Comparison of ENCODE assay signal across 15 mouse cellular contexts in genomic region chr11:58961364-58962177, GRCm38 (mm10). TPM values are rescaled to one million over a fixed set of nuclear protein-coding genes. Genes with fewer than 3 reads are reported as not detected.
DNase-seq lines count a peak whose midpoint lies in the region; ATAC-seq and TF ChIP-seq lines count a peak whose summit lies in the region.
"Had no signal": no experiment of that assay in that cellular context is flagged by ENCODE, and none has a peak within 500 bp of the region (broad histone marks: within the 10 kb centered on the region; RNA-seq: fewer than 3 reads in every experiment).

No protein-coding gene starts in this region.

- no peak for ATAC-seq in CD4-positive, CD25-positive, alpha-beta regulatory T cell, adult 4 months
- ATAC-seq in heart, embryonic 12.5 days (ENCODE audit: insufficient number of reproducible peaks, low FRiP score), result no peak
- ATAC-seq in lung, embryonic 14.5 days (ENCODE audit: insufficient read depth), result no peak
- ATAC-seq in limb, embryonic 12.5 days (ENCODE audit: insufficient number of reproducible peaks, insufficient read depth, low FRiP score, low TSS enrichment, low read depth), result no peak
- ATAC-seq: forebrain, embryonic 14.5 days had no signal

- H3K4me2 ChIP-seq in heart, embryonic 12.5 days, result 0 out of 2 replicates have a peak overlapping the region, but pooled peaks have one; percentile 23
- H3K4me2 ChIP-seq in lung, embryonic 14.5 days, result no peak overlapping the region
- H3K4me2 ChIP-seq in limb, embryonic 12.5 days, result 0 out of 2 replicates have a peak overlapping the region, but pooled peaks have one; percentile 10
- H3K4me2 ChIP-seq: embryonic facial prominence, embryonic 12.5 days; liver, embryonic 13.5 days had no signal

- WGBS in heart, embryonic 12.5 days, result 48% methylated on average over 50 of the region's 50 CpGs
- 53% methylated on average over 50 of the region's 50 CpGs for WGBS in lung, embryonic 14.5 days
- WGBS in limb, embryonic 12.5 days, result 59% methylated on average over 50 of the region's 50 CpGs

- peaks cover 19% of the 10 kb centered on the region for H3K36me3 ChIP-seq in heart, embryonic 12.5 days
- H3K36me3 ChIP-seq in lung, embryonic 14.5 days (ENCODE audit: insufficient read depth), result peaks cover 8% of the 10 kb centered on the region; the same call in 1 of the 2 replicates
- H3K36me3 ChIP-seq in limb, embryonic 12.5 days, result peaks cover 12% of the 10 kb centered on the region

- H3K9ac ChIP-seq in heart, embryonic 12.5 days, result no peak overlapping the region
- no peak overlapping the region for H3K9ac ChIP-seq in lung, embryonic 14.5 days
- H3K9ac ChIP-seq in limb, embryonic 12.5 days (replicated peaks), result no peak overlapping the region
- H3K9ac ChIP-seq: embryonic facial prominence, embryonic 12.5 days; liver, embryonic 13.5 days had no signal

- H3K4me3 ChIP-seq in heart, embryonic 12.5 days, result peak overlapping the region; percentile 12; the same call in 1 of the 2 replicates
- H3K4me3 ChIP-seq in lung, embryonic 14.5 days (ENCODE audit: low read depth, low read length), result no peak overlapping the region
- no peak overlapping the region; the same call in 1 of the 2 replicates for H3K4me3 ChIP-seq in limb, embryonic 12.5 days (replicated peaks)
- H3K4me3 ChIP-seq: embryonic facial prominence, embryonic 12.5 days; liver, embryonic 13.5 days had no signal

- peaks cover 34% of the 10 kb centered on the region for H3K27me3 ChIP-seq in heart, embryonic 12.5 days (replicated peaks)
- H3K27me3 ChIP-seq in lung, embryonic 14.5 days (ENCODE audit: insufficient read depth, low read length), result peaks cover 24% of the 10 kb centered on the region
- H3K27me3 ChIP-seq in limb, embryonic 12.5 days, result peaks cover 53% of the 10 kb centered on the region

- H3K27ac ChIP-seq in heart, embryonic 12.5 days (ENCODE audit: poor library complexity, severe bottlenecking), result no peak overlapping the region
- no peak overlapping the region for H3K27ac ChIP-seq in lung, embryonic 14.5 days (ENCODE audit: low read depth)
- no peak overlapping the region for H3K27ac ChIP-seq in limb, embryonic 12.5 days
- H3K27ac ChIP-seq: embryonic facial prominence, embryonic 12.5 days; liver, embryonic 13.5 days; macrophage had no signal

- H3K9me3 ChIP-seq in heart, embryonic 12.5 days (replicated peaks), result peaks cover 6% of the 10 kb centered on the region
- H3K9me3 ChIP-seq in lung, embryonic 14.5 days (ENCODE audit: low read depth, low read length), result peaks cover 5% of the 10 kb centered on the region; the same call in 1 of the 2 replicates
- peaks cover 8% of the 10 kb centered on the region for H3K9me3 ChIP-seq in limb, embryonic 12.5 days
- H3K9me3 ChIP-seq: embryonic facial prominence, embryonic 12.5 days had no signal

- H3K4me1 ChIP-seq in heart, embryonic 12.5 days (replicated peaks), result peaks cover 45% of the 10 kb centered on the region
- peaks cover under 1% of the 10 kb centered on the region; the same call in 1 of the 2 replicates for H3K4me1 ChIP-seq in lung, embryonic 14.5 days (ENCODE audit: insufficient read depth)
- H3K4me1 ChIP-seq in limb, embryonic 12.5 days (replicated peaks), result peaks cover 19% of the 10 kb centered on the region

- peak; percentile 1; the same call in 1 of the 2 replicates for TF ChIP-seq CTCF in lung, embryonic 14.5 days (IDR thresholded peaks at IDR 0.05; ENCODE audit: low read depth)

- DNase-seq in CD4-positive, CD25-positive, alpha-beta regulatory T cell, adult 2 months (ENCODE audit: low read depth, low spot score), result peak; percentile 22
- DNase-seq in heart, adult 9 months (ENCODE audit: low spot score in 2 of 2), result no peak
- DNase-seq in lung, embryonic 14.5 days, result no peak
- DNase-seq in lung, adult 18-20 months, result no peak
- no peak for DNase-seq in embryo, embryonic 9.5 days (ENCODE audit: extremely low spot score)
- DNase-seq: gastrocnemius, postnatal 10 days; kidney, postnatal 14 days; liver, embryonic 13.5 days; thymus, adult 2 months had no signal

RNA-seq across cellular contexts. Expression of gene Hist3h2a, which starts 7.1 kb away (rescaled TPM):
- polyA plus RNA-seq in CD4-positive, CD25-positive, alpha-beta regulatory T cell, adult 4 months (2017; shearing (Covaris generic)), result 10 to 100 TPM in 1 of 2 experiments, 1 to 10 TPM in 1; 9.6 to 10.3 TPM
- polyA plus RNA-seq in heart, embryonic 12.5 days (2016; fragmentation: Nextera tagmentation; extraction: Ambion mirVana), result 26.5 and 28.4 TPM in 2 replicates
- polyA plus RNA-seq in lung, embryonic 14.5 days (2014; fragmentation: Nextera tagmentation; extraction: Ambion mirVana), result 18.1 and 18.5 TPM in 2 replicates
- 26.2 and 27.9 TPM in 2 replicates for polyA plus RNA-seq in limb, embryonic 12.5 days (2016; fragmentation: Nextera tagmentation; extraction: Ambion mirVana)

RNA-seq across cellular contexts. Expression of gene Trim17, which starts 7.1 kb away (rescaled TPM):
- under 1 TPM; 0.28 to 0.46 TPM for polyA plus RNA-seq in CD4-positive, CD25-positive, alpha-beta regulatory T cell, adult 4 months (2017; shearing (Covaris generic))
- 1.1 and 1.5 TPM in 2 replicates for polyA plus RNA-seq in heart, embryonic 12.5 days (2016; fragmentation: Nextera tagmentation; extraction: Ambion mirVana)
- polyA plus RNA-seq in lung, embryonic 14.5 days (2014; fragmentation: Nextera tagmentation; extraction: Ambion mirVana), result 0.14 and 0.22 TPM in 2 replicates
- polyA plus RNA-seq in limb, embryonic 12.5 days (2016; fragmentation: Nextera tagmentation; extraction: Ambion mirVana), result 0.80 and 0.93 TPM in 2 replicates

RNA-seq across cellular contexts. Expression of gene Hist3h2ba, which starts 12.9 kb away (rescaled TPM):
- polyA plus RNA-seq in CD4-positive, CD25-positive, alpha-beta regulatory T cell, adult 4 months (2017; shearing (Covaris generic)), result 1 to 10 TPM; 4.9 to 6.6 TPM
- 8.5 and 11.6 TPM in 2 replicates for polyA plus RNA-seq in heart, embryonic 12.5 days (2016; fragmentation: Nextera tagmentation; extraction: Ambion mirVana)
- polyA plus RNA-seq in lung, embryonic 14.5 days (2014; fragmentation: Nextera tagmentation; extraction: Ambion mirVana), result 9.0 and 9.5 TPM in 2 replicates
- 22.6 and 28.5 TPM in 2 replicates for polyA plus RNA-seq in limb, embryonic 12.5 days (2016; fragmentation: Nextera tagmentation; extraction: Ambion mirVana)
- polyA plus RNA-seq: macrophage had no signal

RNA-seq across cellular contexts. Expression of gene Trim11, which starts 16.3 kb away (rescaled TPM):
- 10 to 100 TPM; 23.7 to 27.1 TPM for polyA plus RNA-seq in CD4-positive, CD25-positive, alpha-beta regulatory T cell, adult 4 months (2017; shearing (Covaris generic))
- 27.6 and 30.8 TPM in 2 replicates for polyA plus RNA-seq in heart, embryonic 12.5 days (2016; fragmentation: Nextera tagmentation; extraction: Ambion mirVana)
- polyA plus RNA-seq in lung, embryonic 14.5 days (2014; fragmentation: Nextera tagmentation; extraction: Ambion mirVana), result 17.2 and 18.2 TPM in 2 replicates
- 21.6 and 22.4 TPM in 2 replicates for polyA plus RNA-seq in limb, embryonic 12.5 days (2016; fragmentation: Nextera tagmentation; extraction: Ambion mirVana)

RNA-seq across cellular contexts. Expression of gene Rnf187, which starts 22.9 kb away (rescaled TPM):
- polyA plus RNA-seq in CD4-positive, CD25-positive, alpha-beta regulatory T cell, adult 4 months (2017; shearing (Covaris generic)), result 10 to 100 TPM in 1 of 2 experiments, 1 to 10 TPM in 1; 10.0 to 18.7 TPM
- 208 and 213 TPM in 2 replicates for polyA plus RNA-seq in heart, embryonic 12.5 days (2016; fragmentation: Nextera tagmentation; extraction: Ambion mirVana)
- polyA plus RNA-seq in lung, embryonic 14.5 days (2014; fragmentation: Nextera tagmentation; extraction: Ambion mirVana), result 273 and 293 TPM in 2 replicates
- 306 and 315 TPM in 2 replicates for polyA plus RNA-seq in limb, embryonic 12.5 days (2016; fragmentation: Nextera tagmentation; extraction: Ambion mirVana)
